Mouse (Mus musculus) spleen, adult 2 months (tissue): ENCODE results near the gene Prkcz.

Source experiments
- CTCF ChIP-seq: fragments of 200-500 bp; IDR thresholded peaks from 2 replicates; pipeline ENCODE4 v1.5.1; 2011; ENCODE audit warnings: mild to moderate bottlenecking, inconsistent platforms; ENCODE audit not compliant: insufficient read depth, insufficient read length, insufficient replicate concordance; ENCODE audit errors: extremely low read depth
- POLR2A ChIP-seq: fragments of 200-500 bp; IDR thresholded peaks from 2 replicates; pipeline ENCODE4 v1.6.1; 2011; ENCODE audit warnings: low read depth, low read length, inconsistent platforms

- TF ChIP-seq CTCF (no peak), POLR2A (no peak)
Measured at GRCm38 (mm10) chr4:155395471-155395870, 34.3 kb upstream of the Prkcz start.
